Mouse (Mus musculus): ENCODE measurements around the gene Lbx2. TPM values are rescaled to one million over a fixed set of nuclear protein-coding genes. Genes with fewer than 3 reads are reported as not detected.
A peak's percentile ranks its signal among the peaks of the same experiment; 100 is the strongest.

The Lbx2 gene
- polyA plus RNA-seq, 1 experiment from 2014 or later = not detected

GRCm38 (mm10) chr6:83069488-83070246 lies 16.5 kb upstream of the Lbx2 start:
- H3K36me3 ChIP-seq (replicated peaks; ENCODE audit: control insufficient read depth, insufficient read depth) = no peaks in the 10 kb centered on the region
- no peaks in the 10 kb centered on the region for H3K9me3 ChIP-seq (ENCODE audit: control insufficient read depth, low read length)
- H3K27me3 ChIP-seq (ENCODE audit: control insufficient read depth, insufficient read depth, low read length) = peaks cover 99% of the 10 kb centered on the region
- WGBS = 1% methylated on average over 68 of the region's 69 CpGs
- DNase-seq (ENCODE audit: low spot score) (no peak), ATAC-seq (ENCODE audit: low FRiP score) (no peak)
- H3K4me1 ChIP-seq (replicated peaks; ENCODE audit: control insufficient read depth, insufficient read depth, low read length) = 0 out of 2 replicates have a peak, but pooled peaks cover 12% of the 10 kb centered on the region
- H3K9ac ChIP-seq = no peak overlapping the region
- peak overlapping the region; percentile 18 for H3K4me3 ChIP-seq (replicated peaks; ENCODE audit: low read length)
- no peak overlapping the region for H3K27ac ChIP-seq
- 0 out of 2 replicates have a peak overlapping the region, but pooled peaks have one; percentile 12 for H3K4me2 ChIP-seq (replicated peaks)

- peak within 1 kb of the TSS; percentile 18 for H3K4me3 ChIP-seq (replicated peaks; ENCODE audit: low read length)
- peaks cover 99% of the 10 kb centered on the region for H3K27me3 ChIP-seq (ENCODE audit: control insufficient read depth, insufficient read depth, low read length)
- no peak within 1 kb of the TSS for H3K27ac ChIP-seq
- WGBS = 1% methylated on average over 10 of the region's 10 CpGs
- H3K9me3 ChIP-seq (ENCODE audit: control insufficient read depth, low read length) = no peaks in the 10 kb centered on the region
- H3K36me3 ChIP-seq (replicated peaks; ENCODE audit: control insufficient read depth, insufficient read depth) = no peaks in the 10 kb centered on the region
- H3K4me2 ChIP-seq (replicated peaks) = peak within 1 kb of the TSS; percentile 28
- H3K9ac ChIP-seq = no peak within 1 kb of the TSS
- 0 out of 2 replicates have a peak, but pooled peaks cover 12% of the 10 kb centered on the region for H3K4me1 ChIP-seq (replicated peaks; ENCODE audit: control insufficient read depth, insufficient read depth, low read length)
- ATAC-seq (ENCODE audit: low FRiP score) (no peak), DNase-seq (ENCODE audit: low spot score) (no peak)
These were observed 16.1 kb upstream of the Lbx2 start, which contains the start of gene Tlx2 for GRCm38 (mm10) chr6:83070247-83070310. Tlx2 (minus strand) TSS chr6:83070293.

- ATAC-seq (ENCODE audit: low FRiP score) = no peak
- Histone ChIP-seq H3K27ac (no peak overlapping the region), H3K9ac (no peak overlapping the region), H3K9me3 (ENCODE audit: control insufficient read depth, low read length) (no peaks in the 10 kb centered on the region), H3K4me3 (replicated peaks; ENCODE audit: low read length) (peak overlapping the region; percentile 18), H3K27me3 (ENCODE audit: control insufficient read depth, insufficient read depth, low read length) (peaks cover 99% of the 10 kb centered on the region), H3K36me3 (replicated peaks; ENCODE audit: control insufficient read depth, insufficient read depth) (no peaks in the 10 kb centered on the region), H3K4me1 (replicated peaks; ENCODE audit: control insufficient read depth, insufficient read depth, low read length) (0 out of 2 replicates have a peak, but pooled peaks cover 12% of the 10 kb centered on the region), H3K4me2 (replicated peaks) (0 out of 2 replicates have a peak overlapping the region, but pooled peaks have one; percentile 12)
- under 1% methylated on average over 57 of the region's 58 CpGs for WGBS
- no peak for DNase-seq (ENCODE audit: low spot score)
These were observed 15.6 kb upstream of the Lbx2 start for GRCm38 (mm10) chr6:83070311-83071219.

- Histone ChIP-seq H3K4me2 (replicated peaks) (no peak overlapping the region), H3K4me3 (replicated peaks; ENCODE audit: low read length) (no peak overlapping the region; the same call in 1 of the 2 replicates), H3K27ac (no peak overlapping the region), H3K36me3 (replicated peaks; ENCODE audit: control insufficient read depth, insufficient read depth) (no peaks in the 10 kb centered on the region), H3K4me1 (replicated peaks; ENCODE audit: control insufficient read depth, insufficient read depth, low read length) (0 out of 2 replicates have a peak, but pooled peaks cover 12% of the 10 kb centered on the region), H3K27me3 (ENCODE audit: control insufficient read depth, insufficient read depth, low read length) (peaks cover 99% of the 10 kb centered on the region), H3K9me3 (ENCODE audit: control insufficient read depth, low read length) (no peaks in the 10 kb centered on the region), H3K9ac (no peak overlapping the region)
- DNase-seq (ENCODE audit: low spot score) = no peak
- no peak for ATAC-seq (ENCODE audit: low FRiP score)
- 0% methylated on average over 22 of the region's 24 CpGs for WGBS
These were observed 14.9 kb upstream of the Lbx2 start for GRCm38 (mm10) chr6:83071220-83071619.

- Histone ChIP-seq H3K4me1 (replicated peaks; ENCODE audit: control insufficient read depth, insufficient read depth, low read length) (peaks cover 19% of the 10 kb centered on the region), H3K27ac (no peak overlapping the region), H3K36me3 (replicated peaks; ENCODE audit: control insufficient read depth, insufficient read depth) (0 out of 2 replicates have a peak, but pooled peaks cover 3% of the 10 kb centered on the region), H3K9me3 (ENCODE audit: control insufficient read depth, low read length) (no peaks in the 10 kb centered on the region), H3K4me2 (replicated peaks) (no peak overlapping the region), H3K9ac (no peak overlapping the region), H3K4me3 (replicated peaks; ENCODE audit: low read length) (no peak overlapping the region), H3K27me3 (ENCODE audit: control insufficient read depth, insufficient read depth, low read length) (peaks cover 69% of the 10 kb centered on the region)
- no peak for ATAC-seq (ENCODE audit: low FRiP score)
- no peak for DNase-seq (ENCODE audit: low spot score)
- 19% methylated on average over 2 of the region's 2 CpGs for WGBS
These were observed 11.2 kb upstream of the Lbx2 start for GRCm38 (mm10) chr6:83074979-83075378.

- Histone ChIP-seq H3K36me3 (replicated peaks; ENCODE audit: control insufficient read depth, insufficient read depth) (peaks cover 20% of the 10 kb centered on the region; the same call in 1 of the 2 replicates), H3K4me2 (replicated peaks) (peak within 1 kb of the TSS; percentile 98), H3K4me1 (replicated peaks; ENCODE audit: control insufficient read depth, insufficient read depth, low read length) (peaks cover 14% of the 10 kb centered on the region), H3K9me3 (ENCODE audit: control insufficient read depth, low read length) (no peaks in the 10 kb centered on the region), H3K9ac (peak within 1 kb of the TSS; percentile 87), H3K4me3 (replicated peaks; ENCODE audit: low read length) (peak within 1 kb of the TSS; percentile 77), H3K27me3 (ENCODE audit: control insufficient read depth, insufficient read depth, low read length) (peaks cover 53% of the 10 kb centered on the region), H3K27ac (peak within 1 kb of the TSS; percentile 95)
- no peak for DNase-seq (ENCODE audit: low spot score)
- peak; percentile 83 for ATAC-seq (ENCODE audit: low FRiP score)
- WGBS = under 1% methylated on average over 53 of the region's 54 CpGs
These were observed 8.4 kb upstream of the Lbx2 start, which contains the start of gene Pcgf1 for GRCm38 (mm10) chr6:83077630-83078323. Pcgf1 (plus strand) TSS chr6:83077869.

- peak; percentile 94 for ATAC-seq (ENCODE audit: low FRiP score)
- peaks cover 53% of the 10 kb centered on the region for H3K27me3 ChIP-seq (ENCODE audit: control insufficient read depth, insufficient read depth, low read length)
- peak overlapping the region; percentile 87 for H3K9ac ChIP-seq
These were observed 7.8 kb upstream of the Lbx2 start for GRCm38 (mm10) chr6:83078324-83078858.

GRCm38 (mm10) chr6:83080210-83080609 lies 6.0 kb upstream of the Lbx2 start:
- Histone ChIP-seq H3K4me3 (replicated peaks; ENCODE audit: low read length) (no peak overlapping the region), H3K27ac (no peak overlapping the region), H3K4me2 (replicated peaks) (no peak overlapping the region), H3K27me3 (ENCODE audit: control insufficient read depth, insufficient read depth, low read length) (peaks cover 53% of the 10 kb centered on the region), H3K9me3 (ENCODE audit: control insufficient read depth, low read length) (no peaks in the 10 kb centered on the region), H3K9ac (no peak overlapping the region), H3K36me3 (replicated peaks; ENCODE audit: control insufficient read depth, insufficient read depth) (peaks cover 20% of the 10 kb centered on the region; the same call in 1 of the 2 replicates), H3K4me1 (replicated peaks; ENCODE audit: control insufficient read depth, insufficient read depth, low read length) (peaks cover 14% of the 10 kb centered on the region)
- WGBS = 94% methylated on average over 5 of the region's 5 CpGs
- DNase-seq (ENCODE audit: low spot score) = no peak
- no peak for ATAC-seq (ENCODE audit: low FRiP score)

More at GRCm38 (mm10) chr6:83078324-83078858, 7.8 kb upstream of the Lbx2 start:
- peak; percentile 100 for DNase-seq (ENCODE audit: low spot score)
- Histone ChIP-seq H3K9me3 (ENCODE audit: control insufficient read depth, low read length) (no peaks in the 10 kb centered on the region), H3K4me1 (replicated peaks; ENCODE audit: control insufficient read depth, insufficient read depth, low read length) (peaks cover 14% of the 10 kb centered on the region), H3K27ac (peak overlapping the region; percentile 95), H3K4me2 (replicated peaks) (peak overlapping the region; percentile 98), H3K36me3 (replicated peaks; ENCODE audit: control insufficient read depth, insufficient read depth) (peaks cover 20% of the 10 kb centered on the region; the same call in 1 of the 2 replicates), H3K4me3 (replicated peaks; ENCODE audit: low read length) (peak overlapping the region; percentile 77)
- under 1% methylated on average over 46 of the region's 46 CpGs for WGBS
